In the genomic region with DNA sequence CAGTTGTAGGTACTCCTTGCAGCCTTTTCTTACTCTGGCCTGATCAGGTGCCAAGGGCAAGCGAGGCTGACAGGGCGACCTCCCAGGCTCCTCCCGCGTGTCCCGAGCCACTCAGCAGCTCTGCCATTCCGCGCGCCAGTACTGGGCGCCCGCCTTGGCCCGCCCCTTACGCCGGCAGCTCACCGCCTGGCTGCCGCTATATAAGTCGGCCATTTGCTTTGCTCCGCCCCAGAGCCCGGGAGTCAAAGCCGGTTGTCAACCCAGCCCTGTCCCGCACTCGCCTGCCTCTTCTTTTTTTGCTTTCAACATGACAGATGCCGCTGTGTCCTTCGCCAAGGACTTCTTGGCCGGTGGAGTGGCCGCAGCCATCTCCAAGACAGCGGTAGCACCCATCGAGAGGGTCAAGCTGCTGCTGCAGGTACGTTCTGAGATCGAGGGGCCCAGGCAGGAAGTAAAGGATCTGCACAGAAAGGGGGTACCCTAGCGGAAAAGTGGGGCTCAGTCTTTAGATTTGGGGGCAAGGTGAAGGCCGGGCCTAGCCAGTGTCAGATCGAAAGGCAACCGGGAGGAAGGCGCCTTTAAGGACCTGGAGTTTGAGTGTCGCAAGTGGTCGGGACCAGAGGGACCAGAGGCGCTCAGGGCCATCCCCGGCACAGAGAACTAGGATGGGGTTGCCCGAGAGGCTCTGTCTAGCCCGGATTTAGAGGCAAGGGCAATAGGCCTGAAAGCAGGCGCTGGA, we compare ENCODE assay signal across 8 mouse cellular contexts. TPM values are rescaled to one million over a fixed set of nuclear protein-coding genes. Genes with fewer than 3 reads are reported as not detected.
DNase-seq lines count a peak whose midpoint lies in the region; ATAC-seq and TF ChIP-seq lines count a peak whose summit lies in the region.

Gene Slc25a5, plus strand, starts transcription at position 228 of the 739 bp plus-strand sequence.

- H3K36me3 ChIP-seq in ES-Bruce4 (ENCODE audit: control insufficient read depth, insufficient read depth, low read length, poor library complexity, severe bottlenecking) = peaks cover 19% of the 10 kb centered on the region
- 0 out of 2 replicates have a peak, but pooled peaks cover 11% of the 10 kb centered on the region for H3K36me3 ChIP-seq in forebrain, embryonic 14.5 days (ENCODE audit: control insufficient read depth, insufficient read depth, low read length)
- peaks cover 7% of the 10 kb centered on the region for H3K36me3 ChIP-seq in liver, embryonic 16.5 days (ENCODE audit: control insufficient read depth, insufficient read depth)
- peaks cover 3% of the 10 kb centered on the region; the same call in 1 of the 2 replicates for H3K36me3 ChIP-seq in neural tube, embryonic 12.5 days

- peak; percentile 98 for ATAC-seq in cerebellum, adult (ENCODE audit: insufficient number of reproducible peaks, low FRiP score, low TSS enrichment)
- peak; percentile 95 for ATAC-seq in forebrain, embryonic 14.5 days
- peak; percentile 98 for ATAC-seq in liver, embryonic 16.5 days (ENCODE audit: low read depth)
- peak; percentile 95 for ATAC-seq in neural tube, embryonic 12.5 days (ENCODE audit: low FRiP score, low read depth)

- H3K27ac ChIP-seq in ES-Bruce4 (ENCODE audit: insufficient read depth, low read length) = peak within 1 kb of the TSS; percentile 75
- H3K27ac ChIP-seq in forebrain, embryonic 14.5 days (ENCODE audit: low read depth, low read length) = peak within 1 kb of the TSS; percentile 72; the same call in 1 of the 2 replicates
- H3K27ac ChIP-seq in liver, embryonic 16.5 days (ENCODE audit: low read length) = peak within 1 kb of the TSS; percentile 93
- H3K27ac ChIP-seq in neural tube, embryonic 12.5 days = peak within 1 kb of the TSS; percentile 57

- H3K4me3 ChIP-seq in ES-Bruce4 (ENCODE audit: low read depth, low read length) = peak within 1 kb of the TSS; percentile 86
- H3K4me3 ChIP-seq in forebrain, embryonic 14.5 days (ENCODE audit: low read depth, low read length) = peak within 1 kb of the TSS; percentile 54
- peak within 1 kb of the TSS; percentile 77 for H3K4me3 ChIP-seq in liver, embryonic 16.5 days (ENCODE audit: low read depth, low read length)
- peak within 1 kb of the TSS; percentile 57 for H3K4me3 ChIP-seq in neural tube, embryonic 12.5 days

- peak within 1 kb of the TSS; percentile 96 for H3K9ac ChIP-seq in ES-Bruce4 (ENCODE audit: low read depth, poor library complexity, severe bottlenecking)
- peak within 1 kb of the TSS; percentile 72 for H3K9ac ChIP-seq in forebrain, embryonic 14.5 days (ENCODE audit: low read length)
- H3K9ac ChIP-seq in liver, embryonic 16.5 days (ENCODE audit: low read depth, low read length) = peak within 1 kb of the TSS; percentile 81
- H3K9ac ChIP-seq in neural tube, embryonic 12.5 days = peak within 1 kb of the TSS; percentile 78

- peak; percentile 86 for DNase-seq in forebrain, embryonic 14.5 days (ENCODE audit: low spot score)
- DNase-seq in heart, postnatal 10 days = peak; percentile 86
- no peak for DNase-seq in large intestine, adult 2 months (ENCODE audit: low read depth, low spot score)
- peak; percentile 52 for DNase-seq in telencephalon, adult 2 months (ENCODE audit: low read depth, low spot score)

- H3K9me3 ChIP-seq in ES-Bruce4 (replicated peaks; ENCODE audit: control insufficient read depth, insufficient read depth, low read length, poor library complexity, severe bottlenecking) = no peaks in the 10 kb centered on the region
- H3K9me3 ChIP-seq in forebrain, embryonic 14.5 days (replicated peaks; ENCODE audit: control insufficient read depth, low read length) = no peaks in the 10 kb centered on the region
- H3K9me3 ChIP-seq in liver, embryonic 16.5 days (replicated peaks; ENCODE audit: control insufficient read depth, low read length) = no peaks in the 10 kb centered on the region
- no peaks in the 10 kb centered on the region for H3K9me3 ChIP-seq in neural tube, embryonic 12.5 days

- no peak for TF ChIP-seq EP300 in ES-Bruce4 (IDR thresholded peaks at IDR 0.05; ENCODE audit: insufficient read depth, low read depth, low read length)

- peaks cover 3% of the 10 kb centered on the region for H3K4me1 ChIP-seq in ES-Bruce4 (ENCODE audit: control insufficient read depth, insufficient read depth, low read length)
- no peaks in the 10 kb centered on the region for H3K4me1 ChIP-seq in forebrain, embryonic 14.5 days (ENCODE audit: control insufficient read depth, insufficient read depth, low read length)
- H3K4me1 ChIP-seq in liver, embryonic 16.5 days (ENCODE audit: control insufficient read depth, low read depth, low read length) = no peaks in the 10 kb centered on the region
- no peaks in the 10 kb centered on the region for H3K4me1 ChIP-seq in neural tube, embryonic 12.5 days

- H3K4me2 ChIP-seq in forebrain, embryonic 14.5 days (ENCODE audit: low read length) = peak within 1 kb of the TSS; percentile 51
- peak within 1 kb of the TSS; percentile 76 for H3K4me2 ChIP-seq in liver, embryonic 16.5 days (ENCODE audit: low read depth, low read length)
- peak within 1 kb of the TSS; percentile 60 for H3K4me2 ChIP-seq in neural tube, embryonic 12.5 days (replicated peaks)

- intact Hi-C loops in heart, postnatal 10 days (cut with DNase I) = no loop called here

- WGBS in forebrain, embryonic 14.5 days = 32% methylated on average over 41 of the region's 41 CpGs
- WGBS in large intestine, adult 2 months = 25% methylated on average over 41 of the region's 41 CpGs
- 23% methylated on average over 41 of the region's 41 CpGs for WGBS in liver, embryonic 16.5 days (ENCODE audit: insufficient replicate concordance)
- WGBS in neural tube, embryonic 12.5 days = 15% methylated on average over 41 of the region's 41 CpGs

- TF ChIP-seq POLR2A in ES-Bruce4 (IDR thresholded peaks at IDR 0.05; ENCODE audit: insufficient read depth, low read length) = peak; percentile 39

- H3K27me3 ChIP-seq in ES-Bruce4 (ENCODE audit: control insufficient read depth, insufficient read depth, low read length, poor library complexity, severe bottlenecking) = no peaks in the 10 kb centered on the region
- H3K27me3 ChIP-seq in forebrain, embryonic 14.5 days (replicated peaks; ENCODE audit: control insufficient read depth, insufficient read depth, low read length) = no peaks in the 10 kb centered on the region
- no peaks in the 10 kb centered on the region for H3K27me3 ChIP-seq in liver, embryonic 16.5 days (ENCODE audit: control insufficient read depth, insufficient read depth, low read depth, low read length)
- no peaks in the 10 kb centered on the region for H3K27me3 ChIP-seq in neural tube, embryonic 12.5 days (replicated peaks)

- TF ChIP-seq CTCF in ES-Bruce4 (IDR thresholded peaks at IDR 0.05; ENCODE audit: low read depth, low read length) = no peak

RNA-seq across cellular contexts. Expression of gene Slc25a5, which starts in this region (rescaled TPM):
- 680 TPM in 2 replicates for polyA plus RNA-seq in ES-Bruce4 (2011; ENCODE audit: insufficient read depth, insufficient read length, low read depth, missing spikeins)
- 589 and 711 TPM in 2 replicates for polyA plus RNA-seq in forebrain, embryonic 14.5 days (2014; fragmentation: Nextera tagmentation; extraction: Ambion mirVana)
- total RNA-seq in heart, postnatal 10 days (2021) = 100 to 1,000 TPM; 708 to 807 TPM
- polyA plus RNA-seq in large intestine, adult 2 months (2012; rRNA removed) = 1,802 and 2,724 TPM in 2 replicates
- 361 and 413 TPM in 2 replicates for polyA plus RNA-seq in liver, embryonic 16.5 days (2015; fragmentation: Nextera tagmentation; extraction: Ambion mirVana)
- 613 and 624 TPM in 2 replicates for polyA plus RNA-seq in neural tube, embryonic 12.5 days (2016; fragmentation: Nextera tagmentation; extraction: Ambion mirVana)
